Mouse (Mus musculus): ENCODE data around the gene Hace1.

DNA sequence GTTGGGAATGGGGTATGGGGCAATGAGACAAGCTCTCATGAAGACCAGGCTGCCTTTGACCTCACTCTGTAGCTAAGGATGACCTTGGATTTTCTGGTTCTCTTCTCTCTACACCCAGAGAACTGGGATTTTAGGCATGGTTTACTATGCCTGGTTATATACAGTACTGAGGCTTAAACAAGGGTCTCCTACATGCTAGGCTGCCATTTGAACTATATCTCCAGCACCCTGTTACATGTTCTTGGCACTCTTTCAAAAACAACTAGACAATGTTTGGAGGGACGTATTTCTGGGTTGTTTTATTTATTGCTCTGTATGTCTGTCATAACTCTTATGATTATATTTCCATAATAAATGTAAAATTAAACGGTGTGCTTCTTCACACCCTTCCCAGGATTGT is 129.2 kb downstream of the Hace1 start:
- no peak for TF ChIP-seq EP300 (IDR thresholded peaks at IDR 0.05; ENCODE audit: insufficient read depth, low read depth, low read length)
- no peak for TF ChIP-seq POLR2A (IDR thresholded peaks at IDR 0.05; ENCODE audit: insufficient read depth, low read depth, low read length)
- no peak for TF ChIP-seq CTCF (IDR thresholded peaks at IDR 0.05)
